ENCODE assay signal across 7 mouse cellular contexts in genomic region chr6:91189971-91190370, GRCm38 (mm10).
"Had no signal": no experiment of that assay in that cellular context is flagged by ENCODE, and none has a peak within 500 bp of the region (broad histone marks: within the 10 kb centered on the region; RNA-seq: fewer than 3 reads in every experiment).

No protein-coding gene starts in this region.

- ATAC-seq: liver, postnatal 0 days; midbrain, embryonic 15.5 days had no signal

- DNase-seq: kidney, postnatal 10 days; liver, embryonic 13.5 days; liver, postnatal 0 days; lung, postnatal 14 days; thymus, adult 18-20 months; thymus, postnatal 14 days had no signal
